Mouse (Mus musculus) inflammation-experienced regulatory T-cells, adult 16 weeks (primary cell): ENCODE measurements around the gene Rmnd5b. TPM values are rescaled to one million over a fixed set of nuclear protein-coding genes. Genes with fewer than 3 reads are reported as not detected.

Experiments
- polyA plus RNA-seq: library from polyadenylated mRNA; unstranded; fragments of 100-300 nt; shearing (Covaris generic); gene quantifications from one replicate; pipeline ENCODE4 v1.2.1, GENCODE M21; 2017

The Rmnd5b gene
- polyA plus RNA-seq, result 91.0 TPM

GRCm38 (mm10) chr11:51635525-51636322, at the start of gene Rmnd5b:
TSS of gene Rmnd5b (minus strand) at chr11:51635896.

GRCm38 (mm10) chr11:51650691-51651515, 15.2 kb upstream of the Rmnd5b start, which contains the start of the genes N4bp3 and D930048N14Rik:
TSS of gene N4bp3 (minus strand) at chr11:51650842.
TSS of gene D930048N14Rik (plus strand) at chr11:51650954.

DNA sequence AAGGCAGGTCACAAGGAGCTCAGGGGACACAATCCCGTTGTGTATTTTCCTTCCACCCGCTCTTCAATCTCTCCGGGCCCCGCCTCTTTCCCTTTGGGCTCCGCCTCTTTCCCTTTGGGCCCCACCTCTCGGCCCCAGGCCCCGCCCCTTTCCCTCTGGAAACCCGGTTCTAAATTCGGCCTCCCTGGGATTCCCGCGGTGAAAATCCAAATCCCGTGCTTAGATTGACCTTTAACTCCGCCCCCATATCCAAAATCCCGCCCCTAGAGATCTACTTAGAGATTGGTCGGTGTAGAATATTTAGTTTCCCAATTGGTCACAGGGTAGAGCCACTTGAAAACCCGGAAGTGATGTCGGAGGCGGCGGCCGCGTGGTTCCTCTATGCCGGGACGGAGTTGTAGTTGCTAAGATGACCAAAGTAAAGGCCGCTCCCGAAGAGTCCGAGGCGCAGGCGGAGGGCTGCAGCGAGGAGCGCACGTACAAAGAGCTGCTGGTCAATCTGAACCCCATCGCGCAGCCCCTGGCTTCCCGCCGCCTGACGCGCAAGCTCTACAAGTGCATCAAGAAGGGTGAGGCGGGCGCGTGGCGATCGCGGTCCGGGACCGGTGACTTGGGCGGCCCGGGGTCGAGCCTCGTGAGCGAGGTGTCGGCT, 16.2 kb downstream of the Rmnd5b start, which contains the start of gene Nhp2:
Nhp2 (plus strand) TSS at position 327 of the 652 bp plus-strand sequence.

DNA sequence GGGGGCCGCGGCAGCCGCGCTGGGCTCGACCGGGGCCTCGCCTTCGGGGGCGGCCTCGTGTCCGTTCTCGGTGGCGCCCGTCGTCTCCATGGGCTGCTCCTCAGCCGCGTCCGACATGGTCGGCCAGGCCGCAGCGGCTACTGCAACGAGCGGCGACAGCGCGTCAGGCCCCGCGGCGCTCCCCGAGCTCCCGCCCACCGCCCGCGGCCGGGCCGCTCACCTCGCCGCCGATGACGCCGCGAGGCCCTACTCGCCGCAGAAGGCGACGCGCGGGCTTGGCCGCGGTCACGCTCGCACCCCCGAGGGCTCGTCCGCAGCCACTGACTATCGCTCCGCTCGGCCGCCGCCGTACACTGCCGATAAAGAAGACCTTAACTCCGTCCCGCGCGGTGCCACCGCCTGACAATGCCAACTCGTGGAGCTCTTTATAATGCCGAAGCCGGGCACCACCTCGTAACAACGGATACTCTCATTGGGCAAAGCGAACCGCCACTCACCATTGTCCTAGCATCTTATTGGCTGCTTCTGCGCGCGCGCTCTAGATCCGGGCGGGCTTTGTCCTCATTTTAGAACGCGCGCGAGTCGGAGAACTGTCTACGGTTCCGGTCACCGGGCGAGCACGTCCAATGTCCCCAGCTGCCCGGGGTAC, 29.1 kb downstream of the Rmnd5b start, which contains the start of gene Hnrnpab:
Hnrnpab (minus strand) TSS at position 401 of the 649 bp plus-strand sequence.

GRCm38 (mm10) chr11:51584431-51585248, 51.1 kb downstream of the Rmnd5b start, which contains the start of gene Phykpl:
TSS of gene Phykpl (plus strand) at chr11:51584757.

Other genes with a start within 250 kb of the Rmnd5b start
- 28.7 TPM for gene Phykpl, start 51.1 kb downstream of the Rmnd5b start, polyA plus RNA-seq
- gene Hnrnpab, start 29.0 kb downstream of the Rmnd5b start, polyA plus RNA-seq, result 34.4 TPM
- gene Nhp2, start 16.2 kb downstream of the Rmnd5b start, polyA plus RNA-seq, result 100 TPM
- gene N4bp3, start 14.9 kb upstream of the Rmnd5b start, polyA plus RNA-seq, result 10.7 TPM
- 0.91 TPM for gene D930048N14Rik, start 15.1 kb upstream of the Rmnd5b start, polyA plus RNA-seq
- 20.0 TPM for gene 0610009B22Rik, start 53.0 kb upstream of the Rmnd5b start, polyA plus RNA-seq
- gene Sec24a, start 127.7 kb upstream of the Rmnd5b start, polyA plus RNA-seq, result 31.1 TPM
- 136 TPM for gene Sar1b, start 127.8 kb upstream of the Rmnd5b start, polyA plus RNA-seq
- 10.1 TPM for gene Jade2, start 221.8 kb upstream of the Rmnd5b start, polyA plus RNA-seq